Mouse (Mus musculus) liver, embryonic 11.5 days (tissue): ENCODE results near the gene Inf2. TPM values are rescaled to one million over a fixed set of nuclear protein-coding genes. Genes with fewer than 3 reads are reported as not detected.

Experiments
- ATAC-seq: fragments of 200-750 bp; cut with Nextera tagmentation; replicated peaks from 2 replicates; pipeline ENCODE4 v1.8.0; 2017; ENCODE audit warnings: moderate number of reproducible peaks, mild to moderate bottlenecking, moderate TSS enrichment, moderate library complexity; ENCODE audit not compliant: low FRiP score
- DNase-seq: peaks from one replicate; pipeline ENCODE4 v3.0.0-alpha.2; 2017; ENCODE audit warnings: low spot score
- H3K27ac ChIP-seq: fragments of 300-500 bp; sonication (generic); 2 replicates; pipeline ENCODE4 v1.5.1; 2014; ENCODE audit warnings: mild to moderate bottlenecking, low read depth, low read length, control low read depth
- H3K27me3 ChIP-seq: fragments of 300-500 bp; sonication (generic); replicated peaks from 2 replicates; pipeline ENCODE4 v1.6.1; 2014; ENCODE audit warnings: low read length, mixed read lengths; ENCODE audit not compliant: control insufficient read depth, insufficient read depth
- H3K36me3 ChIP-seq: fragments of 300-500 bp; sonication (generic); 2 replicates; pipeline ENCODE4 v1.6.1; 2014; ENCODE audit warnings: mild to moderate bottlenecking, low read length, moderate library complexity, mixed read lengths; ENCODE audit not compliant: control insufficient read depth, insufficient read depth
- H3K4me1 ChIP-seq: fragments of 300-500 bp; sonication (generic); replicated peaks from 2 replicates; pipeline ENCODE4 v1.6.1; 2014; ENCODE audit warnings: low read length, mixed read lengths; ENCODE audit not compliant: control insufficient read depth, insufficient read depth
- H3K4me2 ChIP-seq: fragments of 300-500 bp; sonication (generic); 2 replicates; pipeline ENCODE4 v1.6.1; 2014; ENCODE audit warnings: mild to moderate bottlenecking, control low read depth, moderate library complexity
- H3K4me3 ChIP-seq: fragments of 300-500 bp; sonication (generic); 2 replicates; pipeline ENCODE4 v1.5.1; 2014; ENCODE audit warnings: low read depth, low read length, control low read depth
- H3K9ac ChIP-seq: fragments of 300-500 bp; sonication (generic); 2 replicates; pipeline ENCODE4 v1.6.1; 2014; ENCODE audit warnings: low read depth, low read length, control low read depth
- H3K9me3 ChIP-seq: fragments of 300-500 bp; sonication (generic); 2 replicates; pipeline ENCODE4 v1.6.1; 2016; ENCODE audit warnings: low read length, inconsistent platforms, mixed read lengths; ENCODE audit not compliant: control insufficient read depth
- WGBS: fragments of 180-500 bp; shearing (Covaris S2); extraction: QIAGEN DNeasy Blood & Tissue Kit; methylation state at CpG from one replicate; pipeline ENCODE4 v1.1.7; 2014; 5-methylcytosine and 5-hydroxymethylcytosine counted together
- polyA plus RNA-seq: library from polyadenylated mRNA; unstranded; fragments of >200 nt; fragmentation: Nextera tagmentation; extraction: Ambion mirVana; gene quantifications from 2 replicates; pipeline ENCODE4 v1.2.1, GENCODE M21; 2014

Inf2 gene
- polyA plus RNA-seq, 1 experiment from 2014 or later = 6.5 TPM

GRCm38 (mm10) chr12:112644180-112644854, 55.7 kb downstream of the Inf2 start, which contains the start of gene Siva1:
Gene Siva1, plus strand, starts transcription at chr12:112644679.
- Histone ChIP-seq H3K36me3 (peaks cover 15% of the 10 kb centered on the region), H3K4me2 (peak within 1 kb of the TSS; percentile 99), H3K4me1 (peaks cover 16% of the 10 kb centered on the region), H3K9me3 (no peaks in the 10 kb centered on the region), H3K27me3 (no peaks in the 10 kb centered on the region), H3K27ac (peak within 1 kb of the TSS; percentile 67), H3K9ac (peak within 1 kb of the TSS; percentile 84), H3K4me3 (peak within 1 kb of the TSS; percentile 79)
- ATAC-seq (peak; percentile 97), DNase-seq (peak; percentile 95)
- 2% methylated on average over 46 of the region's 46 CpGs for WGBS

GRCm38 (mm10) chr12:112644855-112645506, 56.4 kb downstream of the Inf2 start:
- H3K4me2 ChIP-seq = peak overlapping the region; percentile 99
- peak overlapping the region; percentile 67 for H3K27ac ChIP-seq
- H3K4me3 ChIP-seq = peak overlapping the region; percentile 79
- DNase-seq = no peak
- no peaks in the 10 kb centered on the region for H3K9me3 ChIP-seq
- peaks cover 16% of the 10 kb centered on the region for H3K36me3 ChIP-seq
- no peaks in the 10 kb centered on the region for H3K27me3 ChIP-seq
- H3K4me1 ChIP-seq = peaks cover 16% of the 10 kb centered on the region
- peak; percentile 12; the same call in 1 of the 2 replicates for ATAC-seq
- H3K9ac ChIP-seq = peak overlapping the region; percentile 84
- under 1% methylated on average over 75 of the region's 75 CpGs for WGBS

DNA sequence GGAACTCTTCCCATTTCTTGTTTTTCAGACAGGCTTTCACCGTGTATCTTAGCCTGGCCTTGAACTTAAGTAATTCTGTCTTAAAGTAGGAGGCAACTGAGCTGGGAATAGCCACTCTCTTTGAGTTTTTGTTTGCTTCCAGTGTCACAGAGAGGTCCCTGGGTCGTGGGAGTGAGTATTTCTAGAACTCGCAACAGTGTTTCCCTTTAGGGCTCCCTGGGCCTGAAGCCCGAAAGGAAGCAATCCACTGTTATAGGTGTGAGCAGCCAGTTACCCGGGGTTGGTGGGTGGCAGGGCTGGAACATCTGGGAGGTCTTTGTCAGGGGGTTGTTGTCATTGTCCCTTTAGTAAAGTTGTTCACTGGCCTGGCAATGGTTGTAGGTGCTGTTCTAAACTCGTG, 57.6 kb downstream of the Inf2 start:
- Histone ChIP-seq H3K9me3 (no peaks in the 10 kb centered on the region), H3K36me3 (peaks cover 22% of the 10 kb centered on the region), H3K4me3 (peak overlapping the region; percentile 79), H3K27me3 (no peaks in the 10 kb centered on the region), H3K4me2 (peak overlapping the region; percentile 99), H3K4me1 (peaks cover 16% of the 10 kb centered on the region), H3K27ac (no peak overlapping the region), H3K9ac (peak overlapping the region; percentile 84)
- WGBS = 59% methylated on average over 6 of the region's 6 CpGs
- ATAC-seq (no peak), DNase-seq (no peak)

- Histone ChIP-seq H3K9ac (no peak overlapping the region), H3K27me3 (no peaks in the 10 kb centered on the region), H3K4me1 (peaks cover 16% of the 10 kb centered on the region), H3K9me3 (no peaks in the 10 kb centered on the region), H3K36me3 (peaks cover 28% of the 10 kb centered on the region), H3K4me3 (no peak overlapping the region), H3K27ac (no peak overlapping the region), H3K4me2 (no peak overlapping the region)
- 90% methylated on average over 5 of the region's 5 CpGs for WGBS
- ATAC-seq (no peak), DNase-seq (no peak)
These were observed 59.5 kb downstream of the Inf2 start for GRCm38 (mm10) chr12:112648081-112648480.

DNA sequence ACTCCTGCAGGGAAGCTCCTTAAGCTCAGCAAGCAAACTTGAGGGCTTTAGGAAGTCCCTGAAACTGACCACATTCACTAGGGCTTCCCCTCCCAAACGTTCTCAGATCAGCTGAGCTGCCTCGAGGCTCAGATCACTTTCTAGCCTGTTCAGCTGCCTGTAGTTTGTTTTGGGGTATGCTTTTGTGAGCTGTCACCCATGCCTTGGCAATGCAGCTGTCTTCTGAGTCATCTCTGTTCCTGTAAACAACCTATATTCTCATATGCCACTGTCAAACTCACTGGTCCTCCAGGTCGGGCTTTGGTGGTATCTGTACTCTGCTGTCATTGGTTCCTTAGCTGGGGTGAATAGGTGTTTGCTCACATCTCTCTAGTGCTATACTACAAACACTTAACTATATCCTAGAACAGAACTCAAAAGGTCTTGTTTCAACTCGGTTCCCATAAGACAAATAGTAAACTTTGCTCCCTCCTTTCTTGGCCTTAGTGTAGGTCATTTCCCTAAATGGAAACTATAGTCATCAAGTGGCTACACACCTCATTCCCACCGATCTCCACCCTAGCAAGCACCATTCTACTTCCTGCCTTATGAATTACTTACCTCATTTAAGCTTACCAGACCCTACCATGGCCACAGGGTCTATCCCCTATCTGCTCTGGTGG, 63.3 kb downstream of the Inf2 start:
- H3K36me3 ChIP-seq = peaks cover 51% of the 10 kb centered on the region

DNA sequence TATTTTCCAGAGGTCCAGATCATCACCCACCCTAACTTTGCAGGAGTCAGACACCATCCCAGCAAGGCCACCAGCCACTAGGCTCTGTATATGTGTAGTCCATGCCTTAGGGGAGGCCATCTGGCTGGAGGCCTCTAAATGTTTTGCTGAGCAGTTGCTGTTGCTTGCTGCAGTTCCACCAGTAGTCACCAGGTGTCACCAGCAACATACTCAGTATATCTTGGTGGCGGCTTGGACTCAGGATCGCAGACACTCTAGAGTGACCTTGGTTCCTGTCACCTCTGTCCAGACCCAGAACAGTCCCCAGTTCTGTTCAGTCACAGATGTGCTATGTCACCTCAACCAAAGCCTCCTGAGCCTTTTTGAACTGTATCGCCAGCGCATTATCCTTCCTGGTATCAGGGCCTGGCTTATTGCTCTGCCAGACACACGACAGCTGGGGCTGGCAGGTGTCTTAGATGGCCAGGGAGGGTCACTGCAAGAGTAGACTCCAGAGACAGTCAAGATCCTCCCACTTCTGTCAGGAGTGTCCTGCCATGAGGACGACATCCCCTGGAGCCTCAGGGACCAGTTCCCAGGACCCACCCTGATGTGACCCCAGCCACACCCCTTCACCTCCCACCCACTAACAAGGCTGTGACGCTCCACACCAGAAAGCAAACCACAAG, 64.7 kb downstream of the Inf2 start:
- Histone ChIP-seq H3K9me3 (no peaks in the 10 kb centered on the region), H3K9ac (no peak overlapping the region), H3K4me3 (no peak overlapping the region), H3K36me3 (peaks cover 54% of the 10 kb centered on the region), H3K4me2 (no peak overlapping the region), H3K4me1 (no peaks in the 10 kb centered on the region), H3K27me3 (no peaks in the 10 kb centered on the region), H3K27ac (no peak overlapping the region)
- DNase-seq = peak; percentile 68
- peak; percentile 50 for ATAC-seq
- WGBS = 51% methylated on average over 7 of the region's 7 CpGs

More for the DNA sequence above, 63.3 kb downstream of the Inf2 start:
- H3K4me1 ChIP-seq = no peaks in the 10 kb centered on the region
- no peak overlapping the region for H3K4me3 ChIP-seq
- no peaks in the 10 kb centered on the region for H3K27me3 ChIP-seq
- no peaks in the 10 kb centered on the region for H3K9me3 ChIP-seq
- 78% methylated on average over 5 of the region's 5 CpGs for WGBS
- DNase-seq = no peak
- H3K27ac ChIP-seq = no peak overlapping the region
- no peak overlapping the region for H3K4me2 ChIP-seq
- no peak overlapping the region for H3K9ac ChIP-seq
- ATAC-seq = no peak

DNA sequence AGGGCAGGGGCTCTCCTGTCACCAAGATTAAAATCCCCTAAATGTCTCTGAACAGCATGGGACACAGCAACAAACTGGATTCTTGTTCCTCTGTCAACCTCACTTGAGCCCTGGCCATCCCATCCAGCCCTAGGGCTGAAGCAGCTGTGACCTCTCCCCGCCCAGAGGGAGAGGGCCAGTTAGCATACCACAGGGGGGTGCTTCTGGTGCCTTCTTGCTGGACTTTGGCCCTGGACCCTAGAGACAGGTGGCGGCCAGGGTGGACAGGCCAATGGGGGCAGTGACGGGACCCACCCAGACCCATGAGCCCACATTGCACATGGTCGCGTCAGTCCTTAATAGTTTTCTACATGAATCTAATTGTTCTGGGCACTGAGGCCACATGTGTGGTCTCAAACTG, 65.5 kb downstream of the Inf2 start:
- Histone ChIP-seq H3K27ac (no peak overlapping the region), H3K4me3 (no peak overlapping the region), H3K4me2 (no peak overlapping the region), H3K4me1 (no peaks in the 10 kb centered on the region), H3K9me3 (no peaks in the 10 kb centered on the region), H3K9ac (no peak overlapping the region), H3K36me3 (peaks cover 56% of the 10 kb centered on the region), H3K27me3 (no peaks in the 10 kb centered on the region)
- 93% methylated on average over 5 of the region's 5 CpGs for WGBS
- DNase-seq = no peak
- no peak for ATAC-seq

DNA sequence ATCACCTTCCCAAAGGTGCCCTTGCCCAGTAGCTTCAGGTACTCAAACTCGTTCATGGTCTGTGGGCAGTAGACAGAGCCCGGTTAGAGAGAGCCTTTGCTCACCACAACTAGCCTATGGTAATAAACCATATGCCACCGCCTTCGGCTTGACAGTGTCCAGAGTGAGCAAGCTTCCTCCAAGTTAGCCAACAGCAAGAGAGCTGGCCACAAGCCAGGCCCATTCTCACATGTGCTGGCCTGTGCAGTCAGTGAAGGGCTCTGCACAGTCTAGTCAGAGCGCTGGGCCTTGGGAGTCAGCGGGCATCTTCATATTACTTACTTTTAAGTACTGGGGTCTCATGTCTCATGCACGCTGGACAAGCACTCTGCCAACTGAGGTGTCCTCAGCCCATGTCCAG, 70.0 kb downstream of the Inf2 start:
- no peak overlapping the region for H3K9ac ChIP-seq
- H3K4me3 ChIP-seq = no peak overlapping the region
- H3K36me3 ChIP-seq = peaks cover 66% of the 10 kb centered on the region
- H3K4me2 ChIP-seq = no peak overlapping the region
- WGBS = 90% methylated on average over 7 of the region's 7 CpGs
- peaks cover 9% of the 10 kb centered on the region for H3K4me1 ChIP-seq
- no peak for DNase-seq
- no peak overlapping the region for H3K27ac ChIP-seq
- no peak for ATAC-seq
- no peaks in the 10 kb centered on the region for H3K9me3 ChIP-seq
- H3K27me3 ChIP-seq = no peaks in the 10 kb centered on the region
